Mouse (Mus musculus) midbrain, postnatal 0 days (tissue): Measurements from ENCODE around the gene Setd5. TPM values are rescaled to one million over a fixed set of nuclear protein-coding genes. Genes with fewer than 3 reads are reported as not detected.

Experiments
- ATAC-seq: fragments of 200-750 bp; cut with Nextera tagmentation; 2 replicates; pipeline ENCODE4 v1.8.0; 2017; ENCODE audit warnings: moderate number of reproducible peaks, mild to moderate bottlenecking, moderate TSS enrichment, moderate library complexity; ENCODE audit not compliant: low FRiP score
- DNase-seq: peaks from one replicate; pipeline ENCODE4 v3.0.0-alpha.2; 2015; ENCODE audit warnings: low spot score
- H3K27ac ChIP-seq: fragments of 300-500 bp; sonication (generic); 2 replicates; pipeline ENCODE4 v1.5.1; 2014; ENCODE audit warnings: low read depth, mild to moderate bottlenecking, low read length, mixed read lengths
- H3K27me3 ChIP-seq: fragments of 300-500 bp; sonication (generic); 2 replicates; pipeline ENCODE4 v1.6.1; 2014; ENCODE audit warnings: low read length, control low read depth, mixed read lengths; ENCODE audit not compliant: insufficient read depth
- H3K36me3 ChIP-seq: fragments of 300-500 bp; sonication (generic); 2 replicates; pipeline ENCODE4 v1.6.1; 2014; ENCODE audit warnings: low read length, control low read depth, mixed read lengths; ENCODE audit not compliant: insufficient read depth
- H3K4me1 ChIP-seq: fragments of 300-500 bp; sonication (generic); 2 replicates; pipeline ENCODE4 v1.6.1; 2014; ENCODE audit warnings: mild to moderate bottlenecking, control low read depth, antibody characterized with exemption, low read length, mixed read lengths; ENCODE audit not compliant: insufficient read depth
- H3K4me2 ChIP-seq: fragments of 300-500 bp; sonication (generic); 2 replicates; pipeline ENCODE4 v1.6.1; 2014; ENCODE audit warnings: low read depth, mild to moderate bottlenecking, low read length, mixed read lengths; ENCODE audit not compliant: poor library complexity, severe bottlenecking
- H3K4me3 ChIP-seq: fragments of 300-500 bp; sonication (generic); 2 replicates; pipeline ENCODE4 v1.5.1; 2014; ENCODE audit warnings: low read depth, mild to moderate bottlenecking, low read length, moderate library complexity
- H3K9ac ChIP-seq: fragments of 300-500 bp; sonication (generic); replicated peaks from 2 replicates; pipeline ENCODE4 v1.6.1; 2014; ENCODE audit warnings: mild to moderate bottlenecking, low read length, moderate library complexity, mixed read lengths; ENCODE audit not compliant: poor library complexity, severe bottlenecking
- H3K9me3 ChIP-seq: fragments of 300-500 bp; sonication (generic); 2 replicates; pipeline ENCODE4 v1.6.1; 2016; ENCODE audit warnings: low read length, control low read depth
- CTCF ChIP-seq: IDR thresholded peaks from 2 replicates; pipeline ENCODE4 v1.5.1; 2016; ENCODE audit warnings: antibody characterized with exemption, mild to moderate bottlenecking
- WGBS: fragments of 180-500 bp; shearing (Covaris S2); extraction: QIAGEN DNeasy Blood & Tissue Kit; methylation state at CpG from one replicate; pipeline ENCODE4 v1.1.7; 2014; 5-methylcytosine and 5-hydroxymethylcytosine counted together
- polyA plus RNA-seq: library from polyadenylated mRNA; unstranded; fragments of >200 nt; fragmentation: Nextera tagmentation; extraction: Ambion mirVana; gene quantifications from 2 replicates; pipeline ENCODE4 v1.2.1, GENCODE M21; 2015
- total RNA-seq: library from RNA; depleted of rRNA; stranded (reverse); fragments of >200 nt; gene quantifications from 2 replicates; pipeline ENCODE4 v1.2.3, GENCODE M21; 2014

Setd5 gene
- total and polyA plus RNA-seq, 2 experiments from 2014 or later: 50.6 to 103 TPM

DNA sequence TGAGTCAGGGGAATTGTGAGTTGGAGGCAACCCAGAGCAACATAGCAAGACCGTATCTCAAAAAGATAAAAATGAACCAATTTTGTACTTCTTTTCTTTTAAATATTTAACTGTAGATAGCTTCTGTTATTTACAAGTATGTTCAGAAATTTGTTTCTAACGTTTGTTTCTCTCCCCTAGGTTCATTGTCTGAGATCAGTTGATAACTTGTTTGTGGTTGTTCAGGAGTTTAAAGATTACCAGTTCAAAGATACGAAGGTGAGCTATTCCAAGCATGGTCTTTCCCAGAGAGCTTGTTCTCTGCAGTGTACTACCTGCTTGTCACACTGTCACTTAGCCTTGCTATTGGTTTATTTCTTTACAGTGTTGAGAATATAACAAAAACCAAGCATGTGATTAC, 28.0 kb upstream of the Setd5 start:
- no peak for TF ChIP-seq CTCF
- H3K4me1 ChIP-seq: peaks cover 3% of the 10 kb centered on the region; the same call in 1 of the 2 replicates
- no peak overlapping the region for H3K4me3 ChIP-seq
- no peak overlapping the region for H3K27ac ChIP-seq
- peaks cover 12% of the 10 kb centered on the region for H3K36me3 ChIP-seq
- no peaks in the 10 kb centered on the region for H3K9me3 ChIP-seq
- DNase-seq (no peak), ATAC-seq (no peak)
- H3K4me2 ChIP-seq: no peak overlapping the region
- H3K27me3 ChIP-seq: no peaks in the 10 kb centered on the region
- 94% methylated on average over 3 of the region's 3 CpGs for WGBS
- no peak overlapping the region for H3K9ac ChIP-seq

DNA sequence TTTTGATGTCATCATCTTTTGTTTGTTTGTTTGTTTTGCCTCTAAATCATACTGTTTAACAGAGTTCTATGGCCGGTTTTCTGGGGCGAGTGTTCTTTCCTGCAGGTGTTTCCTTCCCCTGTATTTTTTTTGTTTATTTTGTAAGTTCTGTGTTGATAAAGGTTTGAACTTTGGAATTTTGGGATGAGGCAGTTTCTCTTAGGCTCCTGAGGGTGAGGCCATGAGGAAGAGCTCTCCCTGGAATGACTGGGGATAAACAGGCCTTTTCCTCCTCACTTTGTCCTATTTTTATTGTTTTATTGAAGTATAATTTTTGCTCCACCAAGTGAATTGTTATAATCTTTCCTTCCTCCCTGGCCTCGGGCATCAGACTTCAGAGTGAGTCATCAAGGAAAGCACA, 24.2 kb upstream of the Setd5 start:
- WGBS: 89% methylated on average over 3 of the region's 3 CpGs
- no peaks in the 10 kb centered on the region for H3K9me3 ChIP-seq
- no peak for ATAC-seq
- TF ChIP-seq CTCF: no peak
- no peak overlapping the region for H3K4me2 ChIP-seq
- no peaks in the 10 kb centered on the region for H3K4me1 ChIP-seq
- DNase-seq: no peak
- no peaks in the 10 kb centered on the region for H3K27me3 ChIP-seq
- no peak overlapping the region for H3K4me3 ChIP-seq
- peaks cover 29% of the 10 kb centered on the region for H3K36me3 ChIP-seq
- no peak overlapping the region for H3K27ac ChIP-seq
- H3K9ac ChIP-seq: no peak overlapping the region

DNA sequence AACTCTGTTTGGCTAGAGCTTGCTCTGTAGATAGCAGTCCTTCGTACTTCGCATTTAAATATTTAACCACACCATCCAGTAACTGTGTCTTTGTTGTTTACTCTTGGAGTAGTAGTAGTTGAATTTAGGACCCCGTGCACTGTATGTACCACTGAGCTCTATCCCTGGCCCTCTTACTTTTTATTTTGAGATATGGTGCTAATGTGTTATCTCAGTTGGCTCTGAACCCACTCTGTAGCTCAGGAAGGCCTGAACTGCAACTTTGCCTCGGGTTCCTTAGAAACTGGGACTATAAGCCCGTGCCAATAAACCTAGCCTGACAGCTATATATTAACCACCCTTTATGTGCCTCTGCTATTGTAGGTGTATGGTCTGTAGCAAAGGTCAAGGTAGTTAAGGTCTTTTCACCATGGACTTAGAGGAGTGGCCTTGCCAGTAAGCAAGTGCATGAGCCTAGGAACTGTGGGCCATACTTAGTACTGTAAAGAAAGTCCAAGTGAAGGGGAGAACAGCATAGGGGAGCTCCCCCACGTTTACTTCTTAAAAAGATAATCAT, 22.5 kb upstream of the Setd5 start:
- no peak overlapping the region for H3K4me3 ChIP-seq
- no peaks in the 10 kb centered on the region for H3K27me3 ChIP-seq
- ATAC-seq: no peak
- no peaks in the 10 kb centered on the region for H3K4me1 ChIP-seq
- H3K27ac ChIP-seq: no peak overlapping the region
- H3K9ac ChIP-seq: no peak overlapping the region
- no peak for TF ChIP-seq CTCF
- peaks cover 29% of the 10 kb centered on the region for H3K36me3 ChIP-seq
- no peaks in the 10 kb centered on the region for H3K9me3 ChIP-seq
- WGBS: 92% methylated on average over 6 of the region's 6 CpGs
- H3K4me2 ChIP-seq: no peak overlapping the region
- no peak for DNase-seq

DNA sequence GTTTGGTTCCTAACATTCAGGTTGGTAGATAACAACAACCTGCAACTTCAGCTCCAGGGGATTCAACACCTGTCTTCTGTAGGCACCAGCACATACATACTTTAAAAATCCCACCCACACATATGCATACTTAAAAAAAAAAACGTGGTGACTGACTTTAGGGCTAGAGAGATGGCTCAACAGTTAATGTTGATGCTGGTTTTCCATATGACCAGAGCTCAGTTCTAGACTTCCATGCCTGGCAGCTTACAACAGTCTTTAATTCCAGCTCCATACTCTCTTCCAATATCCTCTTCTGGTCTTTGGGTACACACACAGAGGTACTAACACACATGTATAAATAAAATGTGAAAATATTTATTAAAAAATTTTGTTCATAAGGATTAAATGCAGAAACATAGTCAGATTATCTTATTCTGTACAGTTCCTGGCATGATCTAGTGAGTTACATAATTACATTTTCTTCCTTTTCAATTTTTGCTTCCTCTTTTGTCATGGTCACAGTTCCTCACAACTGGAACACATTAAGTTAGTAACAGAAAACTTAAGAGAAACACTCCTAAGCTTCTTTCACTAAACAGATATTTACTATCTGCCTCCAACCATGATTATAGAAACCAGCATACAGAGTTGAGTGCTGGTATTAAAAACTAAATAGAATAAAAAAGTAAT, 16.1 kb upstream of the Setd5 start:
- H3K4me2 ChIP-seq: no peak overlapping the region
- no peak for DNase-seq
- H3K36me3 ChIP-seq: peaks cover 48% of the 10 kb centered on the region
- no peaks in the 10 kb centered on the region for H3K4me1 ChIP-seq
- 76% methylated on average over 1 of the region's 1 CpGs for WGBS
- no peaks in the 10 kb centered on the region for H3K27me3 ChIP-seq
- H3K9ac ChIP-seq: no peak overlapping the region
- no peak for ATAC-seq
- no peaks in the 10 kb centered on the region for H3K9me3 ChIP-seq
- H3K27ac ChIP-seq: no peak overlapping the region
- TF ChIP-seq CTCF: no peak
- H3K4me3 ChIP-seq: no peak overlapping the region

DNA sequence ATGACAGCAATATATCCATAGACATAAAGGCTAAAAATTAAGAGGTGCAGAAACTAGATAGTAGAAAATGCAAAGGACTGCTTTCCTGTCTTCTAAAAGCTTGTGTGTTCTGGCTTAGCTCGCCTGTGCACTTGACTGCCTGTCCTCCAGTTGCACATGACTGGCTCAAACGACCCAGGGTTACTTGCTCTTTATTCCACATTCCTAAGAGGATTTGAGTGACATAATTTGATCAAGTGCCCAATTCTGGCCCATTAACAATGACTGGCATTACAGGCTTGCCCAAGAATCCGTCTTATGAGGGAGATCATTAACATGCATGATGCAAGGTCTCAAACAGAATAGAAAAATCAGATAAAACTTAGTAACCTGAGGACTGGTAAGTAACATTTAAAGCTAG, 14.9 kb upstream of the Setd5 start:
- TF ChIP-seq CTCF: no peak
- Histone ChIP-seq H3K27ac (no peak overlapping the region), H3K36me3 (peaks cover 50% of the 10 kb centered on the region), H3K9me3 (no peaks in the 10 kb centered on the region), H3K9ac (no peak overlapping the region), H3K4me1 (no peaks in the 10 kb centered on the region), H3K27me3 (no peaks in the 10 kb centered on the region), H3K4me3 (no peak overlapping the region), H3K4me2 (no peak overlapping the region)
- DNase-seq: no peak
- no peak for ATAC-seq
- WGBS: 37% methylated on average over 3 of the region's 3 CpGs

DNA sequence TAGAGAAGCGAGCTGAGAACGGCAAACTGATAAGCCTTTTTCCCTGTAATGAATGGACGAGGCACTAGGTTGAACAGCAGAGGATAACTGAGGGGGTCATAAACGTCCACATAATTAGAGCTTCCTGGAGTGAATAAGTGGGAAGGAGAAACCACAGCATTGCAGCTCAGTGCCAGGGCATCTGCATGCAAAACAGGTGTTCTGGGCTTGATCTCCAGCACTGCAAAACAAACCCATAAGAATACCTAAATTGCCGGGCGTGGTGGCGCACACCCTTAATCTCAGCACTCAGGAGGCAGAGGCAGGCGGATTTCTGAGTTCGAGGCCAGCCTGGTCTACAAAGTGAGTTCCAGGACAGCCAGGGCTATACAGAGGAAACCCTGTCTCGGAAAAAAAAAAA, 13.8 kb upstream of the Setd5 start:
- Histone ChIP-seq H3K4me3 (no peak overlapping the region), H3K9me3 (no peaks in the 10 kb centered on the region), H3K4me1 (no peaks in the 10 kb centered on the region), H3K27me3 (no peaks in the 10 kb centered on the region), H3K4me2 (no peak overlapping the region), H3K36me3 (peaks cover 51% of the 10 kb centered on the region), H3K27ac (no peak overlapping the region), H3K9ac (no peak overlapping the region)
- 95% methylated on average over 10 of the region's 10 CpGs for WGBS
- DNase-seq: no peak
- no peak for TF ChIP-seq CTCF
- no peak for ATAC-seq
